Mouse (Mus musculus): ENCODE data around the gene Dus2.

- TF ChIP-seq HCFC1 (IDR thresholded peaks at IDR 0.05; ENCODE audit: borderline replicate concordance, insufficient read depth, low read length) (no peak), ZC3H11A (IDR thresholded peaks at IDR 0.05; ENCODE audit: borderline replicate concordance, low read depth, low read length) (no peak), CHD2 (IDR thresholded peaks at IDR 0.05; ENCODE audit: low read depth, low read length) (no peak), ZNF384 (IDR thresholded peaks at IDR 0.05; ENCODE audit: low read depth, low read length) (no peak), MAFK (IDR thresholded peaks at IDR 0.05; ENCODE audit: insufficient read depth, low read depth, low read length) (no peak)
These were observed 47.8 kb upstream of the Dus2 start, which contains the start of gene Lcat for GRCm38 (mm10) chr8:105943321-105943739.
